Mouse (Mus musculus): Measurements from ENCODE around the gene Stag2. TPM values are rescaled to one million over a fixed set of nuclear protein-coding genes. Genes with fewer than 3 reads are reported as not detected.

Stag2 gene
- polyA plus RNA-seq, 1 experiment from 2014 or later, result 48.7 TPM

GRCm38 (mm10) chrX:42290215-42290614 is 141.1 kb downstream of the Stag2 start:
- Histone ChIP-seq H3K9me3 (no peaks in the 10 kb centered on the region), H3K27ac (replicated peaks) (no peak overlapping the region), H3K27me3 (no peaks in the 10 kb centered on the region), H3K36me3 (no peaks in the 10 kb centered on the region), H3K9ac (replicated peaks) (no peak overlapping the region), H3K4me3 (no peak overlapping the region), H3K4me1 (no peaks in the 10 kb centered on the region), H3K4me2 (replicated peaks) (no peak overlapping the region)
- ATAC-seq (ENCODE audit: low FRiP score, low read depth), result no peak
- whole genome bisulfite sequencing, result 77% methylated on average over 3 of the region's 3 CpGs

DNA sequence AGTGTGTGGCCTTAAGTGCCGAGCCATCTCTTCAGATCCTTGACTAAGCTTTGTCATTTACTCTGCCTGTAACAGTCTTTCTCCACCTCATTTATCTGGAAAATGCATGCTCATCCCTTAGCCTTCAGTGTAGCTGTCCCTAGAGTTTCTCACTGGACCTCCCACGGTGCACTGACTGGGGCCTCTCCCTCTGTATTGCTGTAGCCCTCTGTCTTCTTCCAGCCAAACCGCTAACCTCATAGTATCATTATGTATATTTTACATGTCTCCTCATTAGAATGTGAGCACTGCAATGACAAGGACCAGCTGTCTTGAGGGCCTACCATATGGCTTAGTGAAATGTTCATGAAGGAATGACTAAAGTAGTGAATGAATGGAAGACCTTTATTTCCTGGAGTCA is 166.1 kb downstream of the Stag2 start:
- no peak overlapping the region for H3K4me2 ChIP-seq (replicated peaks)
- H3K27me3 ChIP-seq, result no peaks in the 10 kb centered on the region
- no peaks in the 10 kb centered on the region for H3K36me3 ChIP-seq
- 88% methylated on average over 3 of the region's 3 CpGs for WGBS
- no peak overlapping the region for H3K4me3 ChIP-seq
- peaks cover 1% of the 10 kb centered on the region; the same call in 1 of the 2 replicates for H3K4me1 ChIP-seq
- no peak for ATAC-seq (ENCODE audit: low FRiP score, low read depth)
- no peak overlapping the region for H3K9ac ChIP-seq (replicated peaks)
- no peaks in the 10 kb centered on the region for H3K9me3 ChIP-seq
- no peak overlapping the region for H3K27ac ChIP-seq (replicated peaks)

- Histone ChIP-seq H3K36me3 (no peaks in the 10 kb centered on the region), H3K27me3 (no peaks in the 10 kb centered on the region; the same call in 1 of the 2 replicates), H3K27ac (replicated peaks) (no peak overlapping the region), H3K4me3 (no peak overlapping the region), H3K4me2 (replicated peaks) (no peak overlapping the region), H3K4me1 (peaks cover 4% of the 10 kb centered on the region; the same call in 1 of the 2 replicates), H3K9me3 (no peaks in the 10 kb centered on the region), H3K9ac (replicated peaks) (no peak overlapping the region)
- ATAC-seq (ENCODE audit: low FRiP score, low read depth), result no peak
- WGBS, result 59% methylated on average over 5 of the region's 5 CpGs
Observed at GRCm38 (mm10) chrX:42320424-42320823, 171.3 kb downstream of the Stag2 start.

DNA sequence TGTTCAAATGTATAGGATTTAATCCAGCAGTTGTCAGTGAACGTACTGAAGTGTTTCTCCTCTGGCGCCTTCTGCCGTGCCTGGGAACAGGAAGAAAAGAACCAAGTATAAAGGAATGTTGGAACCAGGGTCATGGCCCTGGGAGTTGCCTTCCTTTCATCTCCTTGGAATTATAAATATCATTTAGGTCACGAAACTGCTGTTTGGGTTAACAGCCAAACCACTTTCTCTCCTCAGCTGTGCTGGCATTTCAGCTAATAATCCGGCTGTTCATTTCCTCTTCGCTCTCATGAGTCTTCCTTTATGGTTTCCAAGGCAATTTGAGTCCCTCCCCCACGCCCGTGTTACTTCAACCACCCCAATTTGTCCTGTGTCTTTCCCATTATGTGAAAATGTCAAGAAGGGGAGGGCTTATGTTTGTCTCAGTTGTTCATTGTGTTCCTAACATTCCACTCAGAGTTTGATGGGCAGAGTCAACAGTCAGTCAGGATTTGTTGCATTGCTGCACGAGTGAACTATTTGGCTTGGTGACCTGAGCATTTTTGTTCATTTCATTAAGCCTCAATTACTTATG is 172.2 kb downstream of the Stag2 start:
- ATAC-seq (ENCODE audit: low FRiP score, low read depth), result no peak
- H3K9ac ChIP-seq (replicated peaks), result no peak overlapping the region
- no peaks in the 10 kb centered on the region; the same call in 1 of the 2 replicates for H3K27me3 ChIP-seq
- no peaks in the 10 kb centered on the region for H3K36me3 ChIP-seq
- H3K4me2 ChIP-seq (replicated peaks), result no peak overlapping the region
- H3K9me3 ChIP-seq, result no peaks in the 10 kb centered on the region
- WGBS, result 36% methylated on average over 9 of the region's 9 CpGs
- no peak overlapping the region for H3K4me3 ChIP-seq
- peaks cover 4% of the 10 kb centered on the region; the same call in 1 of the 2 replicates for H3K4me1 ChIP-seq
- no peak overlapping the region for H3K27ac ChIP-seq (replicated peaks)

GRCm38 (mm10) chrX:42324848-42325247 is 175.7 kb downstream of the Stag2 start:
- no peak for ATAC-seq (ENCODE audit: low FRiP score, low read depth)
- H3K4me2 ChIP-seq (replicated peaks), result no peak overlapping the region
- no peak overlapping the region for H3K9ac ChIP-seq (replicated peaks)
- WGBS, result 56% methylated on average over 3 of the region's 3 CpGs
- H3K4me1 ChIP-seq, result peaks cover 4% of the 10 kb centered on the region; the same call in 1 of the 2 replicates
- no peaks in the 10 kb centered on the region for H3K36me3 ChIP-seq
- no peaks in the 10 kb centered on the region for H3K9me3 ChIP-seq
- H3K4me3 ChIP-seq, result no peak overlapping the region
- H3K27me3 ChIP-seq, result no peaks in the 10 kb centered on the region; the same call in 1 of the 2 replicates
- no peak overlapping the region for H3K27ac ChIP-seq (replicated peaks)

Other genes with a start within 250 kb of the Stag2 start
- 109 and 115 TPM in 2 replicates for gene Thoc2, start 228.6 kb upstream of the Stag2 start, polyA plus RNA-seq (2016; fragmentation: Nextera tagmentation; extraction: Ambion mirVana)
- 11.1 and 11.7 TPM in 2 replicates for gene Xiap, start 89.6 kb upstream of the Stag2 start, polyA plus RNA-seq (2016; fragmentation: Nextera tagmentation; extraction: Ambion mirVana)

Data from midbrain, embryonic 12.5 days (tissue).